Mouse (Mus musculus) forebrain, embryonic 12.5 days (tissue): ENCODE measurements around the gene Chdh. TPM values are rescaled to one million over a fixed set of nuclear protein-coding genes. Genes with fewer than 3 reads are reported as not detected.

ENCODE experiments used
- microRNA-seq: library from miRNA; unstranded; fragments of <30 nt; microRNA quantifications from one replicate; pipeline ENCODE4, GENCODE M21; 2017
- polyA plus RNA-seq: library from polyadenylated mRNA; unstranded; fragments of >200 nt; fragmentation: Nextera tagmentation; extraction: Ambion mirVana; gene quantifications from 2 replicates; pipeline ENCODE4 v1.2.1, GENCODE M21; 2016

Chdh gene
- polyA plus RNA-seq, 1 experiment from 2014 or later: 0.04 TPM

Small RNA genes lying within 50 kb of the gene (microRNA-seq; reads per million reads assigned to microRNA genes)
- 1.2 reads per million for gene Mir6947

Other genes with a start within 250 kb of the Chdh start
- 365 and 380 TPM in 2 replicates for gene Selenok, start 40.7 kb upstream of the Chdh start, polyA plus RNA-seq
- gene Actr8, start 30.7 kb upstream of the Chdh start, polyA plus RNA-seq: 88.1 and 89.4 TPM in 2 replicates
- gene Il17rb, start 127 bp upstream of the Chdh start, polyA plus RNA-seq: 1.1 and 1.3 TPM in 2 replicates